Mouse (Mus musculus): ENCODE results near the gene Lemd2.

GRCm38 (mm10) chr17:27201981-27202380, 2.3 kb downstream of the Lemd2 start:
- TF ChIP-seq CTCF (IDR thresholded peaks at IDR 0.05; ENCODE audit: low read depth, low read length), result peak; percentile 15
- TF ChIP-seq EP300 (IDR thresholded peaks at IDR 0.05; ENCODE audit: insufficient read depth, low read depth, low read length), result no peak
- TF ChIP-seq POLR2A (IDR thresholded peaks at IDR 0.05; ENCODE audit: insufficient read depth, low read length), result no peak

Data from ES-Bruce4 (cell line).